Mouse (Mus musculus): ENCODE data around the gene Syt11. TPM values are rescaled to one million over a fixed set of nuclear protein-coding genes. Genes with fewer than 3 reads are reported as not detected.
"Not testable (repeated sequence)": the region's sequence is repeated elsewhere in the genome, so short reads cannot be mapped to it uniquely, and the experiment has no call there.

Gene Syt11
- polyA plus RNA-seq, 1 experiment from 2014 or later = 8.1 TPM

DNA sequence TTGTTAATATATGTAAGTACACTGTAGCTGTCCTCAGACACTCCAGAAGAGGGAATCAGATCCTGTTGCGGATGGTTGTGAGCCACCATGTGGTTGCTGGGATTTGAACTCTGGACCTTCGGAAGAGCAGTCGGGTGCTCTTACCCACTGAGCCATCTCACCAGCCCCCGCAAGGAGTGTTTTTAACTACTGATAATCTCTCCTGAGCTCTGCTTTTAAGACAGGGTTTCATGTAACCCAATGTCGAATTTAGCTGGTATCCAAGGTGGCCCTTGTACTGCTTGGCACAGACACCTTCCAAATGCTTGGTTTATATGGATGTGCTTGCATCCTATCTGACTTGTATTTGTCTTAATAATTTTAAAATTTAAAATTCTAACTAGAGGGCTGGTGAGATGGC lies 59.2 kb downstream of the Syt11 start:
- not testable (repeated sequence) for H3K9me3 ChIP-seq (ENCODE audit: control insufficient read depth, low read length); ATAC-seq (ENCODE audit: low read depth); H3K4me3 ChIP-seq (ENCODE audit: low read length); H3K4me2 ChIP-seq (ENCODE audit: low read depth, low read length); H3K27ac ChIP-seq (ENCODE audit: low read length); H3K9ac ChIP-seq (ENCODE audit: low read length); H3K27me3 ChIP-seq (ENCODE audit: control insufficient read depth, insufficient read depth, low read depth, low read length)
- Histone ChIP-seq H3K36me3 (ENCODE audit: control insufficient read depth, insufficient read depth, low read length) (peaks cover 29% of the 10 kb centered on the region), H3K4me1 (replicated peaks; ENCODE audit: control insufficient read depth, insufficient read depth, low read length) (peaks cover 17% of the 10 kb centered on the region)
- WGBS = 85% methylated on average over 5 of the region's 5 CpGs

DNA sequence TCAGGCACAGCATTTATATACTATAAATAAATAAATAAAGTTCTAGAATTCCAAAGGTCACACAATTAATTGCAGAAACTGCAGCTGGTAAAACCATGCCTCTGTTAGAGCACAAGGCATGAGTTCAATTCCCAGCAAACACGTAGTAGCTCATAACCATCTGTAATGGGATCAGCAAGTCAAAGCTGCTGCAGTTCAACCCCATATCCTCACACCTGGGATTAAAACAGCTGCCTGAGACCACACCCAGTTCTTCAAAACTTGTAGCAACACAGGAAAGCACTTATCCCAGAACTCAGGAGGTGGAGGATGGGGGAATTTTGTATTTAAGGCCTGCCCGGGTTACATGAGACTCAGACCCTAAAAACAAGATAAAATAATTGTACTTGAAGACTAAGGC lies 60.2 kb downstream of the Syt11 start:
- no peak overlapping the region for H3K9ac ChIP-seq (ENCODE audit: low read length)
- no peaks in the 10 kb centered on the region for H3K9me3 ChIP-seq (ENCODE audit: control insufficient read depth, low read length)
- no peaks in the 10 kb centered on the region for H3K27me3 ChIP-seq (ENCODE audit: control insufficient read depth, insufficient read depth, low read depth, low read length)
- no peak overlapping the region for H3K4me3 ChIP-seq (ENCODE audit: low read length)
- peaks cover 17% of the 10 kb centered on the region for H3K4me1 ChIP-seq (replicated peaks; ENCODE audit: control insufficient read depth, insufficient read depth, low read length)
- ATAC-seq (ENCODE audit: low read depth) = no peak
- H3K36me3 ChIP-seq (ENCODE audit: control insufficient read depth, insufficient read depth, low read length) = peaks cover 32% of the 10 kb centered on the region
- 64% methylated on average over 2 of the region's 2 CpGs for WGBS
- H3K27ac ChIP-seq (ENCODE audit: low read length) = no peak overlapping the region
- no peak overlapping the region for H3K4me2 ChIP-seq (ENCODE audit: low read depth, low read length)

DNA sequence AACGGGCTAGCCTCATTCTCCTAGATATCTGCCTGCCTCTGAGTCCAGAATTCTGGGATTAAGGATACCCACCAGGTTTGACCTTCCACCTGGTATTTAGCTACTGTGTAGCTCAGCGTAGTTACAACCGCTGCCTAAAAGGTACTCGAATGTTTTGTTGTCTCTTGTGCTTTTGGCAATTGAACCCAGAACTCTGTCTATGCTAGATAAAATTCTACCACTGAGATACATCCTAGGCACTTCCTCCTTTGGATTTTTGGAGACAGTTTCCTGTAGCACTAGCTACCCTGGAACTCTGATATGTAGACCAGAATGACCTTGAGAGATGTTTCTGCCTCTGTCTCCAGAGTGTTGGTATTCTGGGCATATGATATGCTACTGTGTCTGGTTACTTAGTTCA lies 61.3 kb downstream of the Syt11 start:
- ATAC-seq (ENCODE audit: low read depth) = no peak
- H3K27me3 ChIP-seq (ENCODE audit: control insufficient read depth, insufficient read depth, low read depth, low read length) = no peaks in the 10 kb centered on the region
- H3K9me3 ChIP-seq (ENCODE audit: control insufficient read depth, low read length) = no peaks in the 10 kb centered on the region

DNA sequence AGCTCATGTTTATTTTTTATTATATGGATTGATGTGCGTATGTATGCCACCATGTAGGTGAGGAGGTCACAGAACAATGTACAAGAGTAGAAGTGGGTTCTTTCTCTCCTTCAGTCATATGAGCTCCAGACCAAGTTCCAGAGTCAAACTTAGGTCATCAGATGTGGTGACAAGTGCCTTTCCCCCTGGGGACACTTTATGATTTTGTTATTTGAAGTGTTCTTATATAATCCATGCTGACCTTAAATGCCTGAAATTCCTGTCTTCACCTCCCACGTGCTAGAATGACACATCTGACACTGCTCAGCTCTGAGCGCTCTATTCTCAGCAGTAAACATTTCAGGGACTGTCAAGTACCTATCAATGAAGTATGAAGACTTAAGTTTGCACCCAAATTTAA lies 73.7 kb downstream of the Syt11 start:
- Histone ChIP-seq H3K36me3 (ENCODE audit: control insufficient read depth, insufficient read depth, low read length) (peaks cover 76% of the 10 kb centered on the region), H3K27ac (ENCODE audit: low read length) (no peak overlapping the region), H3K9ac (ENCODE audit: low read length) (no peak overlapping the region), H3K4me1 (replicated peaks; ENCODE audit: control insufficient read depth, insufficient read depth, low read length) (no peaks in the 10 kb centered on the region), H3K9me3 (ENCODE audit: control insufficient read depth, low read length) (no peaks in the 10 kb centered on the region), H3K4me2 (ENCODE audit: low read depth, low read length) (no peak overlapping the region), H3K4me3 (ENCODE audit: low read length) (no peak overlapping the region), H3K27me3 (ENCODE audit: control insufficient read depth, insufficient read depth, low read depth, low read length) (no peaks in the 10 kb centered on the region)
- 42% methylated on average over 3 of the region's 3 CpGs for WGBS
- no peak for ATAC-seq (ENCODE audit: low read depth)

More for the DNA sequence above, 61.3 kb downstream of the Syt11 start:
- H3K4me1 ChIP-seq (replicated peaks; ENCODE audit: control insufficient read depth, insufficient read depth, low read length) = peaks cover 10% of the 10 kb centered on the region
- H3K27ac ChIP-seq (ENCODE audit: low read length) = no peak overlapping the region
- H3K9ac ChIP-seq (ENCODE audit: low read length) = no peak overlapping the region
- peaks cover 39% of the 10 kb centered on the region for H3K36me3 ChIP-seq (ENCODE audit: control insufficient read depth, insufficient read depth, low read length)
- H3K4me2 ChIP-seq (ENCODE audit: low read depth, low read length) = no peak overlapping the region
- no peak overlapping the region for H3K4me3 ChIP-seq (ENCODE audit: low read length)
- WGBS = 92% methylated on average over 4 of the region's 4 CpGs

DNA sequence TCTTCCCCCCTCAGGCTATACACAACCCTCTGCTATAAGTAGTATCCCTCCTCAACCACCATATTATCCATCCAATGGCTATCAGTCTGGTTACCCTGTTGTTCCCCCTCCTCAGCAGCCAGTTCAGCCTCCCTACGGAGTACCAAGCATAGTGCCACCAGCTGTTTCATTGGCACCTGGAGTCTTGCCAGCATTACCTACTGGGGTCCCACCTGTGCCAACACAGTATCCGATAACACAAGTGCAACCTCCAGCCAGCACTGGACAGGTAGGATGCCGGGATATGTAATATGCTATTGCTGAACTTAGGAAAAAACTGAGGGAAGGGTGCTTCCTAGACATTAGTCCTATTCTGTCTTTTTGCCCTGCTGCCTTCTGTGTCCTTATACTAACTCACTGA lies 74.7 kb downstream of the Syt11 start:
- Histone ChIP-seq H3K27ac (ENCODE audit: low read length) (no peak overlapping the region), H3K4me2 (ENCODE audit: low read depth, low read length) (no peak overlapping the region), H3K27me3 (ENCODE audit: control insufficient read depth, insufficient read depth, low read depth, low read length) (no peaks in the 10 kb centered on the region), H3K36me3 (ENCODE audit: control insufficient read depth, insufficient read depth, low read length) (peaks cover 83% of the 10 kb centered on the region), H3K4me1 (replicated peaks; ENCODE audit: control insufficient read depth, insufficient read depth, low read length) (no peaks in the 10 kb centered on the region), H3K4me3 (ENCODE audit: low read length) (no peak overlapping the region), H3K9me3 (ENCODE audit: control insufficient read depth, low read length) (no peaks in the 10 kb centered on the region), H3K9ac (ENCODE audit: low read length) (no peak overlapping the region)
- no peak for ATAC-seq (ENCODE audit: low read depth)
- WGBS = 85% methylated on average over 3 of the region's 3 CpGs

DNA sequence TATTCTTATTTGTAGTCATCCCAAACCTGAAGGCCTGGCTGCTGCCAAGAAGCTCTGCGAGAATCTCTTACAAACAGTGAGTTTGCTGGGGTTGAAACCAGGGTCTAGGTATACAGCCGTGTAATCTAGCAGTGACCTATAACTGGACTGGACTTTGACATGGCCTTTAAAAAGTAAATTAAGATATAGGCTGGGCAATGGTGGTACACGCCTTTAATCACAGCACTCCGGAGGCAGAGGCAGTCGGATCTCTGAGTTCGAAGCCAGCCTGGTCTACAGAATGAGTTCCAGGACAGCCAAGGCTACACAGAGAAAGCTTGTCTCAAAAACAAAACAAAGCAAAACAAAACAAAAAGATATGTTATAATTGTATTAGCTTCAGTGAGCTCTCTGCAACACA lies 76.1 kb downstream of the Syt11 start:
- no peak overlapping the region for H3K9ac ChIP-seq (ENCODE audit: low read length)
- no peak overlapping the region for H3K4me2 ChIP-seq (ENCODE audit: low read depth, low read length)
- no peak overlapping the region for H3K4me3 ChIP-seq (ENCODE audit: low read length)
- H3K9me3 ChIP-seq (ENCODE audit: control insufficient read depth, low read length) = no peaks in the 10 kb centered on the region
- no peak overlapping the region for H3K27ac ChIP-seq (ENCODE audit: low read length)
- H3K27me3 ChIP-seq (ENCODE audit: control insufficient read depth, insufficient read depth, low read depth, low read length) = no peaks in the 10 kb centered on the region
- ATAC-seq (ENCODE audit: low read depth) = no peak
- H3K36me3 ChIP-seq (ENCODE audit: control insufficient read depth, insufficient read depth, low read length) = peaks cover 88% of the 10 kb centered on the region
- H3K4me1 ChIP-seq (replicated peaks; ENCODE audit: control insufficient read depth, insufficient read depth, low read length) = no peaks in the 10 kb centered on the region
- WGBS = 88% methylated on average over 6 of the region's 6 CpGs

DNA sequence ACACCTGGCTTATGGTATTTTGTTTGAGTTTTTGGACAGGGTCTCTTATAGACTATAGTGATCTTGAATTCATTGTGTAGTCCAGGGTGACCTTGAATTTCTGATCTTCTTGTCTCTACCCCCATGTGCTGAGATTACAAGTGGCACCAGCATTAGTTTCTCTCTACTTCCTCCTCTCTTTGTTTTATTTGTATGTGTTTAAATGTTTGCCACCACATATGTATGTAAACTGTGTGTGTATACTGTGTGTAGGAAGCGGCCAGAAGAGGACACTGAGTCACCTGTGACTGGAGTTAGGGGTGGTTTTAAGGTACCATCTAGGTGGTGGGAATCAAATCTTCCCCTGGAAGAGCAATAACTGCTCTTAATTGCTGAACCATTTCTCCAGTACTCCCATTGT lies 76.9 kb downstream of the Syt11 start:
- H3K9me3 ChIP-seq (ENCODE audit: control insufficient read depth, low read length) = no peaks in the 10 kb centered on the region
- peaks cover 86% of the 10 kb centered on the region for H3K36me3 ChIP-seq (ENCODE audit: control insufficient read depth, insufficient read depth, low read length)
- no peaks in the 10 kb centered on the region for H3K4me1 ChIP-seq (replicated peaks; ENCODE audit: control insufficient read depth, insufficient read depth, low read length)
- H3K4me2 ChIP-seq (ENCODE audit: low read depth, low read length) = no peak overlapping the region
- 93% methylated on average over 1 of the region's 1 CpGs for WGBS
- no peak for ATAC-seq (ENCODE audit: low read depth)
- H3K27me3 ChIP-seq (ENCODE audit: control insufficient read depth, insufficient read depth, low read depth, low read length) = no peaks in the 10 kb centered on the region
- no peak overlapping the region for H3K4me3 ChIP-seq (ENCODE audit: low read length)
- no peak overlapping the region for H3K27ac ChIP-seq (ENCODE audit: low read length)
- no peak overlapping the region for H3K9ac ChIP-seq (ENCODE audit: low read length)

DNA sequence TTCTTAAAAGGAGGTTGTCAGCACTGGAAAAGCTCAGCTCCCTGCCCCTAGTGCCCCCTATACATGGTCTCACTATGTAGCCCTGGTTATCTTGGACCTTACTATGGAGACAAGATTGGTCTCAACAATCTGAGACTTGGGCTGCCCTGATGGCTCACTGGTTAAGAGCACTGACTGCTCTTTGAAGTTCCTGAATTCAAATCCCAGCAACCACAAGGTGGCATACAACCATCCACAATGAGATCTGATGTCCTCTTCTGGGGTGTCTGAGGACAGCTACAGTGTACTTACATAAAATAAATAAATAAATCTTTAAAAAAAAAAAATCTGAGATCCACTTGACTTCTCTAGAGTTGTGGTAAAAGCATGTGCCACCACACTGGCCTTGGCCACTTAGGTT lies 79.4 kb downstream of the Syt11 start:
- Histone ChIP-seq H3K9ac (ENCODE audit: low read length) (no peak overlapping the region), H3K27ac (ENCODE audit: low read length) (no peak overlapping the region), H3K4me2 (ENCODE audit: low read depth, low read length) (no peak overlapping the region), H3K9me3 (ENCODE audit: control insufficient read depth, low read length) (no peaks in the 10 kb centered on the region), H3K36me3 (ENCODE audit: control insufficient read depth, insufficient read depth, low read length) (peaks cover 83% of the 10 kb centered on the region), H3K4me3 (ENCODE audit: low read length) (no peak overlapping the region), H3K4me1 (replicated peaks; ENCODE audit: control insufficient read depth, insufficient read depth, low read length) (no peaks in the 10 kb centered on the region), H3K27me3 (ENCODE audit: control insufficient read depth, insufficient read depth, low read depth, low read length) (no peaks in the 10 kb centered on the region)
- ATAC-seq (ENCODE audit: low read depth) = no peak

Measured in lung, embryonic 16.5 days (tissue).